Mouse (Mus musculus) liver, postnatal 0 days (tissue): ENCODE measurements around the gene Spc24.

Source experiments
- CTCF ChIP-seq: sonication (generic); IDR thresholded peaks from 2 replicates; pipeline ENCODE4 v1.5.1; 2016; ENCODE audit warnings: antibody characterized with exemption, low read depth
- EP300 ChIP-seq: IDR thresholded peaks from 2 replicates; pipeline ENCODE4 v1.6.1; 2016; ENCODE audit warnings: antibody characterized with exemption, low read depth, mild to moderate bottlenecking

DNA sequence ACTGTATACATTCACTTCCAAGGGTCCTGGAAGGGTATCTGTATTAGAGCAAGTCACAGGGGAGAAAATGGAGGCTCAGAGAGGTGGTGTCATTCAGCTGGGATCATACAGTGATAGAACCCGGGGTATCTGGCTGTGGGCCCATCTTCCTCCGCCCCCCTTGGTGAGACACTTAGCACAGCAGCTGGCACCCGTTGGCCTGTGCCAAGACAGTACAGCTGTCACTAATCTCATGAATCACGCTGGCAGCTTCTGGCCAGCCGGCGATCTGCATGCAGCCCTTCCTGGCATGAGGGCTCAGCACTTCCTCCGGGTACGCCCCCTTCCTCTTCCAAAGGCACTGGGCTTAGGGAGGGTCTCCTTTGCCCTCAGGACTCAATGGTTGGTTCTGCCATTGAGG, 32.5 kb upstream of the Spc24 start:
- TF ChIP-seq CTCF, result no peak
- no peak for TF ChIP-seq EP300
